Comparison of ENCODE assay signal across 8 mouse cellular contexts in the genomic region with DNA sequence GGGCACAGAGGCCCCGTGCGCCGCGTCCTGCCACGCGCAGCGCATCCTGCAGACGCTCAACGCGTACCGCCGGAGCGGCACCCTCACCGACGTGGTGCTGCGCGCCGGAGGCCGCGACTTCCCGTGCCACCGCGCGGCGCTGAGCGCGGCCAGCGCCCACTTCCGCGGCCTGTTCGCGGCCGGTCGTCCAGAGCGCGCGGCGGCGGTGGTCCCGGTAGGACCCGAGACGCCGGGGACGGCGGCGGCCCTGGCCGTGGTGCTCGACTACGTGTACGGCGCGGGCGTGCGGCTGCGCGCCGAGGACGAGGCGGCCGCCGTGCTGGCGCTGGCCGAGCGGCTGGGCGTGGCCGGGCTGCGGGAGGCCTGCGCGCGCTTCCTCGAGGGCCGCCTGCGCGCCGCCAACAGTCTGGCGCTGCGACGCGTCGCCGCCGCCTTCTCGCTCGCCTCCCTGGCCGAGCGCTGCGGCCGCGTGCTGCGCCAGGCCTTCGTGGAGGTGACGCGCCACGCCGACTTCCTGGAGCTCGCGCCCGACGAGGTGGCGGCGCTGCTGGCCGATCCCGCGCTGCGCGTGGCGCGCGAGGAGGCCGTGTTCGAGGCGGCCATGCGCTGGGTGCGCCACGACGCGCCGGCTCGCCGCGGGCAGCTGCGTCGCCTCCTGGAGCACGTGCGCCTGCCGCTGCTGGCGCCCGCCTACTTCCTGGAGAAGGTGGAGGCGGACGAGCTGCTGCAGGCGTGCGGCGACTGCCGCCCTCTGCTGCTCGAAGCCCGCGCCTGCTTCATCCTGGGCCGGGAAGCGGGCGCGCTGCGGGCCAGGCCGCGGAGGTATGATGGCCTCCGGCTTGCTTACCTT. TPM values are rescaled to one million over a fixed set of nuclear protein-coding genes. Genes with fewer than 3 reads are reported as not detected.
DNase-seq lines count a peak whose midpoint lies in the region; ATAC-seq and TF ChIP-seq lines count a peak whose summit lies in the region.

No protein-coding gene starts in this region.

- H3K27ac ChIP-seq in intestine, postnatal 0 days (ENCODE audit: low read depth, low read length): peak overlapping the region; percentile 86
- peak overlapping the region; percentile 98 for H3K27ac ChIP-seq in limb, embryonic 15.5 days
- peak overlapping the region; percentile 91 for H3K27ac ChIP-seq in midbrain, embryonic 14.5 days (replicated peaks; ENCODE audit: low read depth, low read length)
- H3K27ac ChIP-seq in small intestine, adult 2 months (ENCODE audit: insufficient read depth, low read depth, low read length): peak overlapping the region; percentile 18; the same call in 1 of the 2 replicates

- peak; percentile 82 for TF ChIP-seq CTCF in intestine, postnatal 0 days (IDR thresholded peaks at IDR 0.05; ENCODE audit: low read depth)
- TF ChIP-seq CTCF in small intestine, adult 2 months (IDR thresholded peaks at IDR 0.05; ENCODE audit: extremely low read depth, insufficient read length, insufficient replicate concordance, low read depth, low read length): peak; percentile 37; the same call in 1 of the 2 replicates

- H3K9ac ChIP-seq in intestine, postnatal 0 days (ENCODE audit: low read depth, low read length): peak overlapping the region; percentile 64
- H3K9ac ChIP-seq in limb, embryonic 15.5 days: peak overlapping the region; percentile 72
- peak overlapping the region; percentile 69 for H3K9ac ChIP-seq in midbrain, embryonic 14.5 days (replicated peaks; ENCODE audit: low read length)

- H3K4me2 ChIP-seq in intestine, postnatal 0 days (replicated peaks; ENCODE audit: low read depth): peak overlapping the region; percentile 84
- peak overlapping the region; percentile 74 for H3K4me2 ChIP-seq in limb, embryonic 15.5 days
- peak overlapping the region; percentile 75 for H3K4me2 ChIP-seq in midbrain, embryonic 14.5 days (ENCODE audit: low read length)

- no peaks in the 10 kb centered on the region; the same call in 1 of the 2 replicates for H3K4me1 ChIP-seq in intestine, postnatal 0 days (replicated peaks; ENCODE audit: control insufficient read depth, insufficient read depth, low read length)
- peaks cover 40% of the 10 kb centered on the region for H3K4me1 ChIP-seq in limb, embryonic 15.5 days
- peaks cover 33% of the 10 kb centered on the region for H3K4me1 ChIP-seq in midbrain, embryonic 14.5 days (ENCODE audit: control insufficient read depth, insufficient read depth, low read length)
- peaks cover 14% of the 10 kb centered on the region for H3K4me1 ChIP-seq in small intestine, adult 2 months (ENCODE audit: control insufficient read depth, insufficient read depth, insufficient read length, low read length)

- under 1% methylated on average over 124 of the region's 145 CpGs for WGBS in intestine, postnatal 0 days
- WGBS in limb, embryonic 15.5 days: 2% methylated on average over 141 of the region's 145 CpGs
- WGBS in midbrain, embryonic 14.5 days: 1% methylated on average over 131 of the region's 145 CpGs
- WGBS in small intestine, adult 2 months: 2% methylated on average over 140 of the region's 145 CpGs

- DNase-seq in adrenal gland, adult 2 months: peak; percentile 77
- DNase-seq in embryo, embryonic 10.5 days (ENCODE audit: low spot score): peak; percentile 81
- peak; percentile 91 for DNase-seq in midbrain, embryonic 14.5 days
- DNase-seq in adipocyte (ENCODE audit: low spot score): no peak

- H3K36me3 ChIP-seq in intestine, postnatal 0 days (ENCODE audit: control insufficient read depth, insufficient read depth): peaks cover 4% of the 10 kb centered on the region; the same call in 1 of the 2 replicates
- peaks cover 25% of the 10 kb centered on the region for H3K36me3 ChIP-seq in limb, embryonic 15.5 days
- H3K36me3 ChIP-seq in midbrain, embryonic 14.5 days (ENCODE audit: control insufficient read depth, insufficient read depth, low read length): peaks cover 10% of the 10 kb centered on the region
- H3K36me3 ChIP-seq in small intestine, adult 2 months (ENCODE audit: control insufficient read depth, insufficient read depth, low read length): peaks cover 1% of the 10 kb centered on the region; the same call in 1 of the 2 replicates

- H3K9me3 ChIP-seq in intestine, postnatal 0 days (ENCODE audit: control insufficient read depth): no peaks in the 10 kb centered on the region
- H3K9me3 ChIP-seq in limb, embryonic 15.5 days: no peaks in the 10 kb centered on the region
- no peaks in the 10 kb centered on the region for H3K9me3 ChIP-seq in midbrain, embryonic 14.5 days (ENCODE audit: control insufficient read depth, low read length)

- peak overlapping the region; percentile 45 for H3K4me3 ChIP-seq in intestine, postnatal 0 days (ENCODE audit: low read depth, low read length)
- peak overlapping the region; percentile 62 for H3K4me3 ChIP-seq in limb, embryonic 15.5 days
- H3K4me3 ChIP-seq in midbrain, embryonic 14.5 days (replicated peaks; ENCODE audit: low read depth, low read length): peak overlapping the region; percentile 50
- peak overlapping the region; percentile 61 for H3K4me3 ChIP-seq in small intestine, adult 2 months (ENCODE audit: low read depth, low read length)

- TF ChIP-seq POLR2A in small intestine, adult 2 months (IDR thresholded peaks at IDR 0.05; ENCODE audit: low read depth, low read length): peak; percentile 11; the same call in 1 of the 2 replicates

- no peaks in the 10 kb centered on the region for H3K27me3 ChIP-seq in intestine, postnatal 0 days (replicated peaks; ENCODE audit: control insufficient read depth, insufficient read depth, low read length)
- no peaks in the 10 kb centered on the region for H3K27me3 ChIP-seq in limb, embryonic 15.5 days
- no peaks in the 10 kb centered on the region for H3K27me3 ChIP-seq in midbrain, embryonic 14.5 days (ENCODE audit: control insufficient read depth, insufficient read depth, low read length)
- no peaks in the 10 kb centered on the region for H3K27me3 ChIP-seq in small intestine, adult 2 months (ENCODE audit: control insufficient read depth, insufficient read depth, low read length)

- peak; percentile 52 for ATAC-seq in granulocyte monocyte progenitor cell, adult 5-6 weeks (replicated peaks; ENCODE audit: poor library complexity, severe bottlenecking)
- peak; percentile 82 for ATAC-seq in intestine, postnatal 0 days
- peak; percentile 83 for ATAC-seq in limb, embryonic 15.5 days (ENCODE audit: insufficient number of reproducible peaks, low FRiP score, low TSS enrichment, low read depth)
- ATAC-seq in midbrain, embryonic 14.5 days (ENCODE audit: low FRiP score, low TSS enrichment): peak; percentile 79

RNA-seq across cellular contexts. Expression of gene Klhl35, which starts 2.7 kb away (rescaled TPM):
- under 1 TPM in 1 of 2 experiments, not detected in 1; 0.59 TPM for total RNA-seq in adrenal gland, adult 2 months (2021)
- polyA plus RNA-seq in adrenal gland, adult 2 months (2012; rRNA removed): 1.3 TPM in 2 replicates
- total RNA-seq in granulocyte monocyte progenitor cell, adult 5-6 weeks (2014; fragmentation: Nextera tagmentation): not detected in 2 replicates
- total RNA-seq in granulocyte monocyte progenitor cell, adult 5-6 weeks (2017): 0.22 and 0.57 TPM in 2 replicates
- polyA plus RNA-seq in intestine, postnatal 0 days (2015; fragmentation: Nextera tagmentation; extraction: Ambion mirVana): 0.76 and 1.1 TPM in 2 replicates
- 0.46 and 1.3 TPM in 2 replicates for polyA plus RNA-seq in limb, embryonic 15.5 days (2015; fragmentation: Nextera tagmentation; extraction: Ambion mirVana)
- polyA plus RNA-seq in midbrain, embryonic 14.5 days (2014; fragmentation: Nextera tagmentation; extraction: Ambion mirVana): 10.7 and 11.6 TPM in 2 replicates
- 0.13 and 0.27 TPM in 2 replicates for polyA plus RNA-seq in small intestine, adult 2 months (2012; rRNA removed)

RNA-seq across cellular contexts. Expression of gene Rps3, which starts 15.0 kb away (rescaled TPM):
- 100 to 1,000 TPM; 414 to 589 TPM for total RNA-seq in adrenal gland, adult 2 months (2021)
- polyA plus RNA-seq in adrenal gland, adult 2 months (2012; rRNA removed): 80.7 and 95.4 TPM in 2 replicates
- total RNA-seq in granulocyte monocyte progenitor cell, adult 5-6 weeks (2014; fragmentation: Nextera tagmentation): 1,410 and 1,463 TPM in 2 replicates
- 1,810 and 2,293 TPM in 2 replicates for total RNA-seq in granulocyte monocyte progenitor cell, adult 5-6 weeks (2017)
- 531 and 541 TPM in 2 replicates for polyA plus RNA-seq in intestine, postnatal 0 days (2015; fragmentation: Nextera tagmentation; extraction: Ambion mirVana)
- 658 and 763 TPM in 2 replicates for polyA plus RNA-seq in limb, embryonic 15.5 days (2015; fragmentation: Nextera tagmentation; extraction: Ambion mirVana)
- polyA plus RNA-seq in midbrain, embryonic 14.5 days (2014; fragmentation: Nextera tagmentation; extraction: Ambion mirVana): 488 and 521 TPM in 2 replicates
- 139 and 203 TPM in 2 replicates for polyA plus RNA-seq in small intestine, adult 2 months (2012; rRNA removed)

Comparison
In these comparisons a context has a peak if more than half of its experiments do, and no peak if none do; other contexts are left out.
1. H3K27ac ChIP-seq: peak in every context shown above with its lines; median percentile 98 in limb, embryonic 15.5 days; 91 in midbrain, embryonic 14.5 days; 86 in intestine, postnatal 0 days; 18 in small intestine, adult 2 months.